Mouse (Mus musculus) right cerebral cortex, adult 18-20 months (tissue): Measurements from ENCODE around the gene Ostf1.
"Not testable (repeated sequence)": the region's sequence is repeated elsewhere in the genome, so short reads cannot be mapped to it uniquely, and the experiment has no call there.

ENCODE experiments used
- DNase-seq: peaks from one replicate; pipeline ENCODE4 v3.0.0; 2022; ENCODE audit warnings: mixed read lengths

Ostf1 gene

GRCm38 (mm10) chr19:18597772-18598171, 33.9 kb downstream of the Ostf1 start:
- no peak for DNase-seq

GRCm38 (mm10) chr19:18596876-18597275, 34.7 kb downstream of the Ostf1 start:
- DNase-seq = no peak

GRCm38 (mm10) chr19:18593722-18594121, 37.9 kb downstream of the Ostf1 start:
- DNase-seq = no peak

GRCm38 (mm10) chr19:18592919-18593318, 38.7 kb downstream of the Ostf1 start:
- DNase-seq = no peak

GRCm38 (mm10) chr19:18590942-18591354, 40.7 kb downstream of the Ostf1 start:
- DNase-seq = no peak

GRCm38 (mm10) chr19:18590234-18590633, 41.4 kb downstream of the Ostf1 start:
- DNase-seq = no peak

- no peak for DNase-seq
Measured at GRCm38 (mm10) chr19:18589276-18589675, 42.3 kb downstream of the Ostf1 start.

- DNase-seq = not testable (repeated sequence)
Measured at GRCm38 (mm10) chr19:18588801-18589200, 42.8 kb downstream of the Ostf1 start.

- no peak for DNase-seq
Measured at GRCm38 (mm10) chr19:18588243-18588642, 43.4 kb downstream of the Ostf1 start.

GRCm38 (mm10) chr19:18587118-18587517, 44.5 kb downstream of the Ostf1 start:
- DNase-seq = no peak

GRCm38 (mm10) chr19:18584621-18585020, 47.0 kb downstream of the Ostf1 start:
- no peak for DNase-seq

- no peak for DNase-seq
Measured at GRCm38 (mm10) chr19:18583706-18584105, 47.9 kb downstream of the Ostf1 start.

GRCm38 (mm10) chr19:18582887-18583286, 48.7 kb downstream of the Ostf1 start:
- no peak for DNase-seq

- DNase-seq = no peak
Measured at GRCm38 (mm10) chr19:18582226-18582625, 49.4 kb downstream of the Ostf1 start.

GRCm38 (mm10) chr19:18581046-18581445, 50.6 kb downstream of the Ostf1 start:
- DNase-seq = no peak

- no peak for DNase-seq
Measured at GRCm38 (mm10) chr19:18579012-18579358, 52.6 kb downstream of the Ostf1 start.

- no peak for DNase-seq
Measured at GRCm38 (mm10) chr19:18578216-18579011, 53.2 kb downstream of the Ostf1 start.

GRCm38 (mm10) chr19:18577348-18577747, 54.3 kb downstream of the Ostf1 start:
- DNase-seq = no peak

GRCm38 (mm10) chr19:18575891-18576290, 55.7 kb downstream of the Ostf1 start:
- no peak for DNase-seq

GRCm38 (mm10) chr19:18573907-18574306, 57.7 kb downstream of the Ostf1 start:
- no peak for DNase-seq

- DNase-seq = no peak
Measured at GRCm38 (mm10) chr19:18573443-18573842, 58.2 kb downstream of the Ostf1 start.

- DNase-seq = no peak
Measured at GRCm38 (mm10) chr19:18569496-18569895, 62.1 kb downstream of the Ostf1 start.

- DNase-seq = no peak
Measured at GRCm38 (mm10) chr19:18568828-18569430, 62.7 kb downstream of the Ostf1 start.
